Mouse (Mus musculus): ENCODE measurements around the gene Rpa1.

GRCm38 (mm10) chr11:75325116-75325968 lies 22.8 kb downstream of the Rpa1 start:
- TF ChIP-seq GATA1 (IDR thresholded peaks at IDR 0.05; ENCODE audit: borderline replicate concordance, low read length) (no peak), FLI1 (IDR thresholded peaks at IDR 0.05; ENCODE audit: low read length) (no peak)
